Mouse (Mus musculus): ENCODE results near the gene St3gal6. TPM values are rescaled to one million over a fixed set of nuclear protein-coding genes. Genes with fewer than 3 reads are reported as not detected.

St3gal6 gene
- total RNA-seq, 1 experiment, result 2.2 TPM

DNA sequence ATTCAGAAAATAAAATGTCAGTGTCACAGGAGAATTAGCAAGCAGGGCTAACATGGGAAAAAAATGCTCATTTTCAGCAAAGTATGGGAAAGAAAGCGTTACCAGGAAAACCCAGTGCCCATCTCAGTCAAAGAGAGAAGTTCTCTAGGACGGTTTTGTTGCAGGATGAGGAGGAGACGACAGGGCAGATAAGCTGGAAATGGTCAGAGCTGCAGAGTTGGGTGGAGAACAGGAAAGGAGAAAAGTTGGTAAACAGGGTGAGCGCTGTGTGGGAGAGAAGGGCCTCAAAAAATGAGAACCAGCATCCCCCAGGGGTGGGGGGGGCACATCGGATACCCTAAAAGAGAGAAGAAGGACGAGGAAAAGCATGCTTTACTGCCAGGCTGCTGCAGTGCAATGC, 67.1 kb downstream of the St3gal6 start:
- Histone ChIP-seq H3K9ac (ENCODE audit: insufficient read depth, low read depth, low read length, poor library complexity, severe bottlenecking) (no peak overlapping the region), H3K27ac (ENCODE audit: insufficient read depth, low read depth, low read length, poor library complexity, severe bottlenecking) (no peak overlapping the region), H3K9me3 (ENCODE audit: control insufficient read depth, insufficient read depth, low read depth, low read length) (no peaks in the 10 kb centered on the region), H3K4me3 (ENCODE audit: insufficient read depth in 1 of 2, low read depth in 1 of 2, low read length in 2 of 2, poor library complexity in 1 of 2, severe bottlenecking in 1 of 2) (no peak overlapping the region), H3K4me1 (ENCODE audit: control insufficient read depth in 2 of 2, insufficient read depth in 2 of 2, low read length in 2 of 2, poor library complexity in 1 of 2) (no peaks in the 10 kb centered on the region), H3K36me3 (ENCODE audit: control insufficient read depth, insufficient read depth, low read length, poor library complexity, severe bottlenecking) (peaks cover 13% of the 10 kb centered on the region; the same call in 1 of the 2 replicates)
- TF ChIP-seq ZNF384 (IDR thresholded peaks at IDR 0.05; ENCODE audit: low read depth, low read length) (no peak), HCFC1 (IDR thresholded peaks at IDR 0.05; ENCODE audit: borderline replicate concordance, insufficient read depth, low read length) (no peak), MAFK (IDR thresholded peaks at IDR 0.05; ENCODE audit: insufficient read depth, low read depth, low read length) (no peak), ZC3H11A (IDR thresholded peaks at IDR 0.05; ENCODE audit: borderline replicate concordance, low read depth, low read length) (no peak), CHD2 (IDR thresholded peaks at IDR 0.05; ENCODE audit: low read depth, low read length) (no peak)
- no peak for DNase-seq (ENCODE audit: low read depth, low spot score)
- in situ Hi-C loops (cut with MboI; ENCODE audit: low sequenced_read_pairs in 2 of 2, unreplicated experiment in 2 of 2), result no loop called here

GRCm38 (mm10) chr16:58456445-58456844, 67.6 kb downstream of the St3gal6 start:
- Histone ChIP-seq H3K9me3 (ENCODE audit: control insufficient read depth, insufficient read depth, low read depth, low read length) (no peaks in the 10 kb centered on the region), H3K9ac (ENCODE audit: insufficient read depth, low read depth, low read length, poor library complexity, severe bottlenecking) (no peak overlapping the region), H3K4me3 (ENCODE audit: insufficient read depth in 1 of 2, low read depth in 1 of 2, low read length in 2 of 2, poor library complexity in 1 of 2, severe bottlenecking in 1 of 2) (no peak overlapping the region), H3K36me3 (ENCODE audit: control insufficient read depth, insufficient read depth, low read length, poor library complexity, severe bottlenecking) (peaks cover 13% of the 10 kb centered on the region; the same call in 1 of the 2 replicates), H3K4me1 (ENCODE audit: control insufficient read depth in 2 of 2, insufficient read depth in 2 of 2, low read length in 2 of 2, poor library complexity in 1 of 2) (no peaks in the 10 kb centered on the region), H3K27ac (ENCODE audit: insufficient read depth, low read depth, low read length, poor library complexity, severe bottlenecking) (no peak overlapping the region)
- in situ Hi-C loops (cut with MboI; ENCODE audit: low sequenced_read_pairs in 2 of 2, unreplicated experiment in 2 of 2), result no loop called here
- no peak for DNase-seq (ENCODE audit: low read depth, low spot score)
- TF ChIP-seq ZC3H11A (IDR thresholded peaks at IDR 0.05; ENCODE audit: borderline replicate concordance, low read depth, low read length) (no peak), ZNF384 (IDR thresholded peaks at IDR 0.05; ENCODE audit: low read depth, low read length) (no peak), MAFK (IDR thresholded peaks at IDR 0.05; ENCODE audit: insufficient read depth, low read depth, low read length) (no peak)

DNA sequence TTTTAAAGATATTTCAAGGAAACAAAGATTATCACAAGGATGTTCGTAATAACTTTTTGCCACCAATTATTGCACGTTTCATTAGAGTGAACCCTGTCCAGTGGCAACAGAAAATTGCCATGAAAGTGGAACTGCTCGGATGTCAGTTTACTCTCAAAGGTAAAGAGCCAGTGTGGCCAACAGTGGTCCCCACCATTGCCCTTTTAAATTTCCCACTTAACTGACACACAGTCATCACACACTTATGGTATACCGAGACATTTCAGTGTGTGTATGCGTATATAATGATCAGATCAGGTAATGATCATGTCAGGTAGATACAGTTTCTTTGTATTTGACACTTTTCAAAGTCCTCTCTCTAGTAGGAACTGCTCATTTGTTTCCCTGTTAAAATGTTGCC, 68.9 kb downstream of the St3gal6 start:
- TF ChIP-seq ZNF384 (IDR thresholded peaks at IDR 0.05; ENCODE audit: low read depth, low read length) (no peak), HCFC1 (IDR thresholded peaks at IDR 0.05; ENCODE audit: borderline replicate concordance, insufficient read depth, low read length) (no peak), CHD2 (IDR thresholded peaks at IDR 0.05; ENCODE audit: low read depth, low read length) (no peak), MAFK (IDR thresholded peaks at IDR 0.05; ENCODE audit: insufficient read depth, low read depth, low read length) (no peak), ZC3H11A (IDR thresholded peaks at IDR 0.05; ENCODE audit: borderline replicate concordance, low read depth, low read length) (no peak)
- Histone ChIP-seq H3K27ac (ENCODE audit: insufficient read depth, low read depth, low read length, poor library complexity, severe bottlenecking) (no peak overlapping the region), H3K36me3 (ENCODE audit: control insufficient read depth, insufficient read depth, low read length, poor library complexity, severe bottlenecking) (peaks cover 9% of the 10 kb centered on the region; the same call in 1 of the 2 replicates), H3K9me3 (ENCODE audit: control insufficient read depth, insufficient read depth, low read depth, low read length) (no peaks in the 10 kb centered on the region), H3K4me1 (ENCODE audit: control insufficient read depth in 2 of 2, insufficient read depth in 2 of 2, low read length in 2 of 2, poor library complexity in 1 of 2) (no peaks in the 10 kb centered on the region), H3K9ac (ENCODE audit: insufficient read depth, low read depth, low read length, poor library complexity, severe bottlenecking) (no peak overlapping the region), H3K4me3 (ENCODE audit: insufficient read depth in 1 of 2, low read depth in 1 of 2, low read length in 2 of 2, poor library complexity in 1 of 2, severe bottlenecking in 1 of 2) (no peak overlapping the region)
- in situ Hi-C loops (cut with MboI; ENCODE audit: low sequenced_read_pairs in 2 of 2, unreplicated experiment in 2 of 2), result no loop called here
- no peak for DNase-seq (ENCODE audit: low read depth, low spot score)

DNA sequence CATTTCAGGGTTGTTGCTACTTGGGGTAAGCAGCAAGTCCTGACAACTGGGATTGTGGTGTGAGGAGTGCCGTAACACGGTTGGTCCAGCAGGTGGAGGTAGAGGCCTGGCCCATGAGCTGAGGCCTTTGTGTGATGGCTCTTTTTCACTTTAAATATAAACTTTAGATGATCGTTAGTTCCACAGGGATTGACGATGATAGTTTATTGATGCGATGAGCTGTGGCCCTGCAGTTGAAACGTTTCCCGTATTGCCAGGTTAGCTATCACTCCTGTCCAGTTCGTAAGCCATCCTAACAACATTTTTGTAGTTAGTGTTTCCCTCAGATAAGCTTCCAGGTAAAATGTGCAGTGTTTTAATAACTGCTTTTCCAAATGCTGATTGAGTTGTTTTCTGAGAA, 69.4 kb downstream of the St3gal6 start:
- Histone ChIP-seq H3K36me3 (ENCODE audit: control insufficient read depth, insufficient read depth, low read length, poor library complexity, severe bottlenecking) (peaks cover 9% of the 10 kb centered on the region; the same call in 1 of the 2 replicates), H3K27ac (ENCODE audit: insufficient read depth, low read depth, low read length, poor library complexity, severe bottlenecking) (no peak overlapping the region)
- in situ Hi-C loops (cut with MboI; ENCODE audit: low sequenced_read_pairs in 2 of 2, unreplicated experiment in 2 of 2), result no loop called here

GRCm38 (mm10) chr16:58453820-58454219, 70.2 kb downstream of the St3gal6 start:
- Histone ChIP-seq H3K9ac (ENCODE audit: insufficient read depth, low read depth, low read length, poor library complexity, severe bottlenecking) (no peak overlapping the region), H3K27ac (ENCODE audit: insufficient read depth, low read depth, low read length, poor library complexity, severe bottlenecking) (no peak overlapping the region), H3K4me3 (ENCODE audit: insufficient read depth in 1 of 2, low read depth in 1 of 2, low read length in 2 of 2, poor library complexity in 1 of 2, severe bottlenecking in 1 of 2) (no peak overlapping the region), H3K36me3 (ENCODE audit: control insufficient read depth, insufficient read depth, low read length, poor library complexity, severe bottlenecking) (peaks cover 9% of the 10 kb centered on the region; the same call in 1 of the 2 replicates), H3K4me1 (ENCODE audit: control insufficient read depth in 2 of 2, insufficient read depth in 2 of 2, low read length in 2 of 2, poor library complexity in 1 of 2) (no peaks in the 10 kb centered on the region), H3K9me3 (ENCODE audit: control insufficient read depth, insufficient read depth, low read depth, low read length) (no peaks in the 10 kb centered on the region)
- TF ChIP-seq ZC3H11A (IDR thresholded peaks at IDR 0.05; ENCODE audit: borderline replicate concordance, low read depth, low read length) (no peak), MAFK (IDR thresholded peaks at IDR 0.05; ENCODE audit: insufficient read depth, low read depth, low read length) (no peak), HCFC1 (IDR thresholded peaks at IDR 0.05; ENCODE audit: borderline replicate concordance, insufficient read depth, low read length) (no peak), CHD2 (IDR thresholded peaks at IDR 0.05; ENCODE audit: low read depth, low read length) (no peak), ZNF384 (IDR thresholded peaks at IDR 0.05; ENCODE audit: low read depth, low read length) (no peak)
- DNase-seq (ENCODE audit: low read depth, low spot score), result no peak
- in situ Hi-C loops (cut with MboI; ENCODE audit: low sequenced_read_pairs in 2 of 2, unreplicated experiment in 2 of 2), result no loop called here

More for the DNA sequence above, 69.4 kb downstream of the St3gal6 start:
- Histone ChIP-seq H3K9me3 (ENCODE audit: control insufficient read depth, insufficient read depth, low read depth, low read length) (no peaks in the 10 kb centered on the region), H3K4me3 (ENCODE audit: insufficient read depth in 1 of 2, low read depth in 1 of 2, low read length in 2 of 2, poor library complexity in 1 of 2, severe bottlenecking in 1 of 2) (no peak overlapping the region), H3K4me1 (ENCODE audit: control insufficient read depth in 2 of 2, insufficient read depth in 2 of 2, low read length in 2 of 2, poor library complexity in 1 of 2) (no peaks in the 10 kb centered on the region), H3K9ac (ENCODE audit: insufficient read depth, low read depth, low read length, poor library complexity, severe bottlenecking) (no peak overlapping the region)
- no peak for DNase-seq (ENCODE audit: low read depth, low spot score)
- TF ChIP-seq ZNF384 (IDR thresholded peaks at IDR 0.05; ENCODE audit: low read depth, low read length) (no peak), CHD2 (IDR thresholded peaks at IDR 0.05; ENCODE audit: low read depth, low read length) (no peak), MAFK (IDR thresholded peaks at IDR 0.05; ENCODE audit: insufficient read depth, low read depth, low read length) (no peak), ZC3H11A (IDR thresholded peaks at IDR 0.05; ENCODE audit: borderline replicate concordance, low read depth, low read length) (peak; percentile 62; the same call in 1 of the 2 replicates), HCFC1 (IDR thresholded peaks at IDR 0.05; ENCODE audit: borderline replicate concordance, insufficient read depth, low read length) (no peak)
